Mouse (Mus musculus) lung, embryonic 15.5 days (tissue): ENCODE measurements around the gene Kctd19. TPM values are rescaled to one million over a fixed set of nuclear protein-coding genes. Genes with fewer than 3 reads are reported as not detected.

Source experiments
- ATAC-seq: fragments of 200-750 bp; cut with Nextera tagmentation; 2 replicates; pipeline ENCODE4 v1.8.0; 2017; ENCODE audit warnings: moderate number of reproducible peaks, borderline replicate concordance; ENCODE audit not compliant: low FRiP score, low TSS enrichment; ENCODE audit errors: extremely low read depth
- H3K27ac ChIP-seq: fragments of 300-500 bp; sonication (generic); 2 replicates; pipeline ENCODE4 v1.5.1; 2015; ENCODE audit warnings: moderate library complexity, mild to moderate bottlenecking, inconsistent platforms
- H3K27me3 ChIP-seq: fragments of 300-500 bp; sonication (generic); 2 replicates; pipeline ENCODE4 v1.6.1; 2015; ENCODE audit warnings: inconsistent platforms
- H3K36me3 ChIP-seq: fragments of 300-500 bp; sonication (generic); 2 replicates; pipeline ENCODE4 v1.6.1; 2015; ENCODE audit warnings: inconsistent platforms
- H3K4me1 ChIP-seq: fragments of 300-500 bp; sonication (generic); 2 replicates; pipeline ENCODE4 v1.6.1; 2015; ENCODE audit warnings: inconsistent platforms
- H3K4me2 ChIP-seq: fragments of 300-500 bp; sonication (generic); 2 replicates; pipeline ENCODE4 v1.6.1; 2015; ENCODE audit warnings: inconsistent platforms, mild to moderate bottlenecking, moderate library complexity
- H3K4me3 ChIP-seq: fragments of 300-500 bp; sonication (generic); 2 replicates; pipeline ENCODE4 v1.5.1; 2015; ENCODE audit warnings: mild to moderate bottlenecking, inconsistent platforms
- H3K9ac ChIP-seq: fragments of 300-500 bp; sonication (generic); 2 replicates; pipeline ENCODE4 v1.6.1; 2015; ENCODE audit warnings: inconsistent platforms
- H3K9me3 ChIP-seq: fragments of 300-500 bp; sonication (generic); 2 replicates; pipeline ENCODE4 v1.6.1; 2016; ENCODE audit warnings: inconsistent platforms
- WGBS: fragments of 180-500 bp; shearing (Covaris S2); methylation state at CpG from one replicate; pipeline ENCODE4 v1.1.7; 2015; 5-methylcytosine and 5-hydroxymethylcytosine counted together
- polyA plus RNA-seq: library from polyadenylated mRNA; unstranded; fragments of >200 nt; fragmentation: Nextera tagmentation; extraction: Ambion mirVana; gene quantifications from 2 replicates; pipeline ENCODE4 v1.2.1, GENCODE M21; 2015

Gene Kctd19
- polyA plus RNA-seq, 1 experiment from 2014 or later = not detected

DNA sequence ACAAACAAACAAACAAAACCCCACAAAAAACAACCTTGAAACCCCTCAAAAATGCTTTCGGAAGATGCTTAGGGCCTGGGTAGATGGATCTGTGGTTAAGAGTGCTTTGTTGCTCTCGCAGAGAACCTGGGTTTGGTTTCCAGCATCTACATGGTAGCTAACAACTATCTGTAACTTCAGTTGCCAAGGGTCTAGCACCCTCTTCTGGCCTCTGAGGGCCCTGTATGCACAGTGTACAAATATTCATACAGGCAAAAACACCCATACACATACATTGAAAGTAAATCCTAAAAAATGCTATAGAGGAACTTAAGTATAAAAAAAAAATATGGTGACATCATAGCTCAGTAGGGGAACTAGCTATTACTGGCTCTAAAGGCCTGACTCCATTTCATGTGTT lies 29.2 kb downstream of the Kctd19 start:
- 99% methylated on average over 2 of the region's 2 CpGs for WGBS
- no peak for ATAC-seq
- H3K36me3 ChIP-seq = no peaks in the 10 kb centered on the region

DNA sequence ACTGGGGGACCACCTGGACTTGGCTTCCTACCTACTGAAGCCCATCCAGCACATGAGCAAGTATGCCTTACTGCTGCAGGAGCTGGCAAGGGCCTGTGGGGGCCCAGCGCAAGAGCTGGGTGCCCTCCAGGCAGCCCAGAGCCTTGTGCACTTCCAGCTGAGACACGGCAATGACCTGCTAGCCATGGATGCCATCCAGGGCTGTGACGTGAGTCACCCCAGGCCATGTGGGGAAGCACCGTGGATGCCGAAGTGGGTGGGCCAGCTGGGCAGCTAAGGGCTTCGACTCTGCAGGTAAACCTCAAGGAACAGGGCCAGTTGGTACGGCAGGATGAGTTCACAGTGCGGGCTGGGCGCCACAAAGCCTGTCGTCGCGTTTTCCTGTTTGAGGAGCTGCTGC lies 33.0 kb downstream of the Kctd19 start:
- no peaks in the 10 kb centered on the region for H3K9me3 ChIP-seq
- peaks cover 39% of the 10 kb centered on the region for H3K4me1 ChIP-seq
- no peaks in the 10 kb centered on the region for H3K36me3 ChIP-seq
- WGBS = 71% methylated on average over 12 of the region's 12 CpGs
- no peak overlapping the region for H3K9ac ChIP-seq
- no peak overlapping the region for H3K4me2 ChIP-seq
- ATAC-seq = no peak
- no peak overlapping the region for H3K4me3 ChIP-seq
- H3K27ac ChIP-seq = no peak overlapping the region
- no peaks in the 10 kb centered on the region for H3K27me3 ChIP-seq

More for the DNA sequence above, 29.2 kb downstream of the Kctd19 start:
- Histone ChIP-seq H3K4me1 (peaks cover 19% of the 10 kb centered on the region), H3K27me3 (no peaks in the 10 kb centered on the region), H3K27ac (no peak overlapping the region), H3K4me3 (no peak overlapping the region), H3K9ac (no peak overlapping the region), H3K4me2 (no peak overlapping the region), H3K9me3 (no peaks in the 10 kb centered on the region)

DNA sequence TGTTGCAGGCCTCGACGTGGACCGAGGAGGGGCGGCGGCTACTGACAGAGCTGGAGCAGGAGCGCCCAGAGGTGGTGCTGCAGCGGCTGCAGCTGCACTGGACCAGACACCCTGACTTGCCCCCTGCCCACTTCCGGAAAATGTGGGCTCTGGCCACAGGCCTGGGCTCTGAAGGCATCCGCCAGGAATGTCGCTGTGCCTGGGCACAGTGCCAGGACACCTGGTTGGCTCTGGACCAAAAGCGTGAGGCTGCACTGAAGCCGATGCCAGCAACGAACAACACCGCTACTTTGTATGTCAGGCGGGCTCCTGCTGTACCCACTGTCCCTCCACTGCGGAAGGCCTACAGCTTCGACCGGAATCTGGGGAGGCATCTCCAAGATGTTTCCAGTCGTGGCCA lies 34.6 kb downstream of the Kctd19 start:
- Histone ChIP-seq H3K9me3 (no peaks in the 10 kb centered on the region), H3K4me1 (peaks cover 47% of the 10 kb centered on the region), H3K36me3 (no peaks in the 10 kb centered on the region), H3K9ac (no peak overlapping the region), H3K27me3 (no peaks in the 10 kb centered on the region), H3K4me3 (no peak overlapping the region), H3K4me2 (0 out of 2 replicates have a peak overlapping the region, but pooled peaks have one; percentile 18), H3K27ac (peak overlapping the region; percentile 41; the same call in 1 of the 2 replicates)
- ATAC-seq = peak; percentile 60
- 27% methylated on average over 19 of the region's 19 CpGs for WGBS

DNA sequence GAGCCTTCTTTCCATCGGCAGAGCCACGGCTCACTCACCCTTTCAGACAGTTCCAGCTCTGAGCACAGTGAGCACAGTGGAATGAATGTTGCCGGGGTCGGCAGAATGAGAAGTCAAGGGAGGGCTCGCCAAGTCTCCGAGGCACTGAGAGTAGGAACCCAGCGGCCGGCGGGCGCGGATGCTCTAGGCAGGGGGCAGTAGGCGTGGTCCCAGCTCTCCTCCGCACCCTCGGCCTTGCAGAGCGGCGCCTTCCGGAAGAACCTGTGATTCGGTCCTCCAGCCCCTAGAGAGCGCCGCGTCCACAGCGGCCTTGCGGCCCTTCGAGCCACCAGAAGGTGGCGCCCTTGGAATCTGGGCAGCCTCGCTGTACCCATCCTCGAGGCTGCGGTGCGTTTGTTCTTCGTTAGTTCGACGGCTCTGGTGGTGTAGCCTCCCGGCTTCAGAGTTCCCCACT lies 38.8 kb downstream of the Kctd19 start:
- H3K4me3 ChIP-seq = peak overlapping the region; percentile 15; the same call in 1 of the 2 replicates
- no peaks in the 10 kb centered on the region for H3K9me3 ChIP-seq
- peaks cover under 1% of the 10 kb centered on the region; the same call in 1 of the 2 replicates for H3K36me3 ChIP-seq
- peaks cover 39% of the 10 kb centered on the region for H3K4me1 ChIP-seq
- H3K4me2 ChIP-seq = peak overlapping the region; percentile 46
- no peak overlapping the region; the same call in 1 of the 2 replicates for H3K9ac ChIP-seq
- H3K27me3 ChIP-seq = no peaks in the 10 kb centered on the region
- 29% methylated on average over 26 of the region's 33 CpGs for WGBS
- H3K27ac ChIP-seq = no peak overlapping the region
- ATAC-seq = peak; percentile 32; the same call in 1 of the 2 replicates

DNA sequence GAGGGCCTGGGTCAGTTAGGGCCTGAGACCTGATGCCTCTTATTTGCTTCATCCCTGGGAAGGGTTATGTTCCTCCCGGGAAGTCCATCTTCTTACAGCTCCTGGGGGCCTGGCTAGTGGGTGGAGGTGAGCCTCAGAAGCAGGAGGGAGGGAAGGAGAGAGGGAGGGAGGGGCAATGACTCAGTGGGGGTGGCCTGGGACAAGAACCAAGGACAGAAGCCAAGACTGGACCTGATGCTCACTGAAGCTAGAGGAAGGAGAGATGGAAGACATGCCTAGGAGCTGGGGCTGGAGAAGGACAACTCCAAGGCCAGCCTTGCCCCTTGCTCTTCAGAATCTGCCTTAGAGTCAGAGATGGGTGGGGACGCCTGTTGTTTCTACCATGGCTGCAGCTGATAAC lies 40.3 kb downstream of the Kctd19 start, which contains the start of gene Plekhg4:
Gene Plekhg4 (plus strand): TSS at position 243 of the 400 bp plus-strand sequence.
- 38% methylated on average over 2 of the region's 2 CpGs for WGBS
- H3K27me3 ChIP-seq = no peaks in the 10 kb centered on the region
- H3K4me1 ChIP-seq = peaks cover 24% of the 10 kb centered on the region
- H3K36me3 ChIP-seq = peaks cover 6% of the 10 kb centered on the region
- H3K9me3 ChIP-seq = no peaks in the 10 kb centered on the region
- no peak for ATAC-seq
- no peak within 1 kb of the TSS for H3K27ac ChIP-seq
- no peak within 1 kb of the TSS for H3K4me2 ChIP-seq
- H3K9ac ChIP-seq = no peak within 1 kb of the TSS
- H3K4me3 ChIP-seq = no peak within 1 kb of the TSS

DNA sequence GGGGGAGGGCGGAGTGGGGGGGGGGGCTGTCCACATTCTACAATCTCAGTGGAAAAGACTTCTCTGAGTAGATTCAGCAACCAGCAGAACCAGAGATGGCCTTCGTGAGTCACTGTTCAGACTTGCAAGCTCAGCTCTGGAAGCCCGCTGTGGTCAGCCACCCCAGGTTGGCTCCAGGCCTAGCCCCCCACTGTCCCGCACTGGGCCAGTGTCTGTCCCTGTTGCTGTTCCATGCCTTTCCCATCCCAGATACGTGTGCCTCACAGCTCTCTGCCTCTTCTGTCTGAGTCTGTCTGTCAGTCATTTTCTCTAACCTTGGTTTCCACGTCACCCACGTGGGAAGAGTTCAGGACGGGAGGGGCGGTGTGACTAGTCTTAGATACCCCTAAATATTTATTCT lies 40.8 kb downstream of the Kctd19 start:
- no peaks in the 10 kb centered on the region for H3K27me3 ChIP-seq
- H3K27ac ChIP-seq = no peak overlapping the region
- 72% methylated on average over 9 of the region's 9 CpGs for WGBS
- H3K4me2 ChIP-seq = no peak overlapping the region
- ATAC-seq = no peak
- H3K9ac ChIP-seq = no peak overlapping the region
- H3K36me3 ChIP-seq = peaks cover 9% of the 10 kb centered on the region
- H3K9me3 ChIP-seq = no peaks in the 10 kb centered on the region
- no peak overlapping the region for H3K4me3 ChIP-seq
- H3K4me1 ChIP-seq = peaks cover 18% of the 10 kb centered on the region

DNA sequence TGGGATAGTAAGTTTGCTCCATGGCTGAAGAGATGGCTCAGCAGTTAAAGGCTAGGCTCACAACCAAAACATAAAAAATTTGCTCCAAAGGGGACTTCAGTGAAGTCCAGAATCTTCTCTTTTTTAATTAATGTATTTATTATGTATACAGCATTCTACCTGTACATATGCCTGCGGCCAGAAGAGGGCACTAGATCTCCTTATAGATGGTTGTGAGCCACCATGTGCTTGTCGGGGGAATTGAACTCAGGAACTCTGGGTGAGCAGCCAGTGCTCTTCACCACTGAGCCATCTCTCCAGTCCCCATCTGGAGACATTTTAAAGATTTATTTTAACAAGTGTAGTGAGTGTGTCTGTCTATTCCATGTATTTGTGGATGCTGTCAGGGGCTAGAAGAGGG lies 46.2 kb downstream of the Kctd19 start:
- no peak for ATAC-seq
- Histone ChIP-seq H3K9ac (no peak overlapping the region), H3K9me3 (no peaks in the 10 kb centered on the region), H3K4me2 (no peak overlapping the region), H3K4me1 (peaks cover 7% of the 10 kb centered on the region; the same call in 1 of the 2 replicates), H3K4me3 (no peak overlapping the region), H3K27ac (no peak overlapping the region), H3K27me3 (no peaks in the 10 kb centered on the region), H3K36me3 (peaks cover 26% of the 10 kb centered on the region)
- WGBS = 66% methylated on average over 2 of the region's 2 CpGs

DNA sequence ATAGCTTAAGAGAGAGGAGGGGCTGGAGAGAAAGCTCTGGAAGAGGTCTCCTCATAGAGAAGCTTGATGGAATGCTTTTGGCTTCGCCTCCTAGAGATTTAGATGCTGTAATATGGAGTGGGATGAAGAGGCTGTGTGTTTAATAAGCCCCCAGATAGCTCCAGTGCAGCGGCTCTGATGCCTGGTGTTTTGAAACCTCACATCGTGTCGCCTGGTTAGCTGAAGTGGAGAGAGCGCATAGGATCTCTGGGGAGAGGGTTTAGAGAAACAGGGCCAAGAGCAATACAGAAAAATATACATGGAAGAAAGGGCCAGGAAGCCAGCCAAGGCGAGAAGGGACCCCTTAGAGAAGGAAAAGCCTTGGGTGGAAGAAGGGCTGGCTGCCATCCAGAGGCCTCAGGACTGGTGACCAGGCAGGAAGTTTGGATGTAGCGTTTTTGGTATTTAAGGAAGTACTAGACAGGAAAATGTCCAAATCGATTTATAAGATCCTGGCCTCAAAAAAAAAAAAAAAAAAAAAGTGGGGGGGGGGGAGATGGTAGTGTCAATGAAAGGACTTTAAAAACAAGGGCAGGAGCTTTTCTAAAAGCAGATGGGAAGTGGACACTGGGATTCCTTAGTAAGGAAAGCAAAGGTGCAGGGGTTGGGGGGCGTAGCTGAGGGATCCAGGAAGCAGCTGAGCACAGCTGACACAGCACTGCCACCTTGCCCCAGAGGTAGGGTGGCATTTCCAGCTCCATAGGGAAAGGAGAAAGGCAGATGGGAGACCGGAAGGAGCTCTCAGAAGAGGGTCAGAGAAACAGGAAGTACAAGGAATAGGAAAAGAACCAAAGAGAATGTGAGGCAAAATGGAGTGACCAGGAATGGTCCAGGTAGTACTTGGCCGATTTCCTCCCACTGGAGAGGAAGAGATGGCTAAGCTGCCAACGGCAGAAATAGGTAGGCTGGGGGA lies 51.3 kb downstream of the Kctd19 start:
- WGBS = 44% methylated on average over 12 of the region's 12 CpGs
- H3K27me3 ChIP-seq = no peaks in the 10 kb centered on the region; the same call in 1 of the 2 replicates
- H3K9me3 ChIP-seq = no peaks in the 10 kb centered on the region
- peak; percentile 66; the same call in 1 of the 2 replicates for ATAC-seq
- peak overlapping the region; percentile 69 for H3K27ac ChIP-seq
- H3K4me2 ChIP-seq = no peak overlapping the region
- H3K9ac ChIP-seq = no peak overlapping the region
- no peak overlapping the region for H3K4me3 ChIP-seq
- H3K4me1 ChIP-seq = peaks cover 22% of the 10 kb centered on the region
- peaks cover 19% of the 10 kb centered on the region; the same call in 1 of the 2 replicates for H3K36me3 ChIP-seq

DNA sequence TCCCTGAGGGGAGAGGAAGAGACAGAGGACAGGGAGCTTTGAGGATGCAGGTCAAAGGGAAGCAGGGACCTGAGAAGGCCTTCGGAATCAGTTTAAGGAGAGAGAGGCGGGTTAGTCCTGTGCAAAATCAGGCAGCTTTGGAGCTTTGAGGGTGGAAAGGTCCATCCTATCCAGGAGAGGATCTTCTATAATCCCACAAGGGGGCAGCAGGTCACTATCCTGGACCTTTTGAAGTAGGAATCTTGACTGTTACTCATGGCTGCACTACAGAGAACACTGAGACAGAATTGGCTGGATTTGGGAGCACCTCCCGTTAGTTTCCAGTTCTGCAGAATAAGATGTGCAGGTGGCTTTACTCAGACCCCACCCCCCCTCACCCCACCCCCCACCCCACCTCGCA lies 53.7 kb downstream of the Kctd19 start:
- no peak overlapping the region for H3K27ac ChIP-seq
- H3K27me3 ChIP-seq = no peaks in the 10 kb centered on the region; the same call in 1 of the 2 replicates
- peaks cover 30% of the 10 kb centered on the region for H3K4me1 ChIP-seq
- H3K4me2 ChIP-seq = no peak overlapping the region
- no peak for ATAC-seq
- WGBS = 54% methylated on average over 4 of the region's 4 CpGs
- H3K4me3 ChIP-seq = no peak overlapping the region
- no peak overlapping the region for H3K9ac ChIP-seq
- no peaks in the 10 kb centered on the region for H3K9me3 ChIP-seq
- H3K36me3 ChIP-seq = peaks cover 16% of the 10 kb centered on the region; the same call in 1 of the 2 replicates

DNA sequence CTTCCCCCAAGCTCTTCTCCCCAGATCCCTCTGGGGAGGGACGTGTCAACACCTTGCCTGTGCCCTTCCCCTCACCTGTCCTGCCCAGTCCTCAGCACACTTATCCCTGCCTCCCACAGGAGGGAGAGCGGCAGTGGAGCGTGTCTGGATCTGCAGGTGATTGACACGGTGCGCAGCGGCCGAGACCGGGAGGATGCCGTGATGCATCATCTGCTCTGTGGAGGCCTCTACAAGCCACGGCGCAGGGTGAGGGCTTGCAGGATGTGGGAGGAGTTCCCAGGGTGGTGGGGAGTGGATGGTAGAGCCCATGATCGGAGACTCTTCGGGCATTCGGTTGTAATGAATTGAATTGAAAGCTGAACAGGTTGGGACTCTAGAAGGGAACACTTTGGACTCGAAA lies 54.1 kb downstream of the Kctd19 start:
- H3K9me3 ChIP-seq = no peaks in the 10 kb centered on the region
- no peaks in the 10 kb centered on the region; the same call in 1 of the 2 replicates for H3K27me3 ChIP-seq
- H3K36me3 ChIP-seq = peaks cover 12% of the 10 kb centered on the region; the same call in 1 of the 2 replicates
- H3K9ac ChIP-seq = no peak overlapping the region
- ATAC-seq = no peak
- no peak overlapping the region for H3K4me2 ChIP-seq
- peaks cover 30% of the 10 kb centered on the region for H3K4me1 ChIP-seq
- 58% methylated on average over 15 of the region's 15 CpGs for WGBS
- H3K27ac ChIP-seq = no peak overlapping the region
- H3K4me3 ChIP-seq = no peak overlapping the region

DNA sequence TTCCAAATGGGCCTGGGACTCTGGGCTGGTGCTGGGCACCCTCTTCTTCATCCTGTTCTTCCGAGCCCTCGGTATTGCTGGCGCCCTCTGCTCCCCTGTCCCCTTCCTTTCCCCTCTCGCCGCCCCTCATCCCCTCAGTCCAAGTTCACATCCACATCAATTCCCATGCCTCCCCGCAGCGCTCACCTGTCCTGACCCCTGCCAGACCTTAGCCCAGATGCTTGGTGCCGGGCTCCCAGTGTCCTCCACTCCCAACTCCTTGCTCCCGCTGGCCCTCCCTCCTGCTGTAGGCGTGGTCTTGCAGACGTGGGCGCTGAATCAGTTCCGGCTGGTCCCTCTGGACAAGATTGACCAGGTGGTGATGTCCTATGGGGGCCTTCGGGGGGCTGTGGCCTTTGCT lies 56.6 kb downstream of the Kctd19 start:
- peaks cover 23% of the 10 kb centered on the region for H3K4me1 ChIP-seq
- 0 out of 2 replicates have a peak, but pooled peaks cover 12% of the 10 kb centered on the region for H3K36me3 ChIP-seq
- H3K27me3 ChIP-seq = no peaks in the 10 kb centered on the region; the same call in 1 of the 2 replicates
- ATAC-seq = no peak
- H3K27ac ChIP-seq = no peak overlapping the region
- no peak overlapping the region for H3K9ac ChIP-seq
- WGBS = 78% methylated on average over 14 of the region's 14 CpGs
- no peak overlapping the region for H3K4me3 ChIP-seq
- H3K4me2 ChIP-seq = no peak overlapping the region
- H3K9me3 ChIP-seq = no peaks in the 10 kb centered on the region
